In genomic region chr17:35584330-35584937, GRCm38 (mm10) we compare ENCODE assay signal across 8 mouse cellular contexts. TPM values are rescaled to one million over a fixed set of nuclear protein-coding genes. Genes with fewer than 3 reads are reported as not detected.
DNase-seq lines count a peak whose midpoint lies in the region; ATAC-seq and TF ChIP-seq lines count a peak whose summit lies in the region.

No protein-coding gene starts in this region.

- H3K27ac ChIP-seq in intestine, postnatal 0 days (ENCODE audit: low read depth, low read length), result no peak overlapping the region

- 0 out of 2 replicates have a peak, but pooled peaks cover 3% of the 10 kb centered on the region for H3K4me1 ChIP-seq in intestine, postnatal 0 days (replicated peaks; ENCODE audit: control insufficient read depth, insufficient read depth, low read length)

- H3K27me3 ChIP-seq in intestine, postnatal 0 days (replicated peaks; ENCODE audit: control insufficient read depth, insufficient read depth, low read length), result no peaks in the 10 kb centered on the region
- no peaks in the 10 kb centered on the region for H3K27me3 ChIP-seq in splenic B cell, adult 2 months (ENCODE audit: control insufficient read depth, insufficient read depth, low read length, poor library complexity, severe bottlenecking)

- no peaks in the 10 kb centered on the region for H3K9me3 ChIP-seq in intestine, postnatal 0 days (ENCODE audit: control insufficient read depth)

- 12% methylated on average over 16 of the region's 16 CpGs for WGBS in intestine, postnatal 0 days

- peak overlapping the region; percentile 54 for H3K4me2 ChIP-seq in intestine, postnatal 0 days (replicated peaks; ENCODE audit: low read depth)

- intact Hi-C loops in left cerebral cortex, postnatal 36 days (cut with DNase I), result loop anchor here (5.0 kb wide), 1 partner anchor 83 kb away; the partner anchor contains the start of gene Vars2

- no peaks in the 10 kb centered on the region for H3K36me3 ChIP-seq in intestine, postnatal 0 days (ENCODE audit: control insufficient read depth, insufficient read depth)
- no peaks in the 10 kb centered on the region for H3K36me3 ChIP-seq in splenic B cell, adult 2 months (ENCODE audit: control insufficient read depth, insufficient read depth, low read length, poor library complexity, severe bottlenecking)

- peak; percentile 91 for DNase-seq in 3T3-L1 (ENCODE audit: low read depth, low spot score)
- DNase-seq in adrenal gland, postnatal 10 days, result peak; percentile 86
- peak; percentile 74 for DNase-seq in embryo, embryonic 9.5 days (ENCODE audit: extremely low spot score)
- peak; percentile 75 to 81 for DNase-seq in left cerebral cortex, postnatal 36 days (ENCODE audit: low spot score in 2 of 2)
- DNase-seq in monocyte, adult 2 months (ENCODE audit: low read depth in 1 of 2, low spot score in 2 of 2), result peak; percentile 26 to 63
- peak; percentile 77 for DNase-seq in splenic B cell, adult 2 months (ENCODE audit: low read depth, low spot score)

- H3K4me3 ChIP-seq in intestine, postnatal 0 days (ENCODE audit: low read depth, low read length), result no peak overlapping the region

- H3K9ac ChIP-seq in intestine, postnatal 0 days (ENCODE audit: low read depth, low read length), result no peak overlapping the region

- peak; percentile 96 for TF ChIP-seq CTCF in intestine, postnatal 0 days (IDR thresholded peaks at IDR 0.05; ENCODE audit: low read depth)

- ATAC-seq in granulocyte monocyte progenitor cell, adult 5-6 weeks (replicated peaks; ENCODE audit: poor library complexity, severe bottlenecking), result peak; percentile 58
- ATAC-seq in intestine, postnatal 0 days, result peak; percentile 65; the same call in 1 of the 2 replicates

RNA-seq across cellular contexts. Expression of gene Sfta2, which starts 16.9 kb away (rescaled TPM):
- total RNA-seq in adrenal gland, postnatal 10 days (2021), result not detected
- not detected in 2 replicates for total RNA-seq in granulocyte monocyte progenitor cell, adult 5-6 weeks (2014; fragmentation: Nextera tagmentation)
- total RNA-seq in granulocyte monocyte progenitor cell, adult 5-6 weeks (2017), result not detected in 2 replicates
- 0.99 and 1.0 TPM in 2 replicates for polyA plus RNA-seq in intestine, postnatal 0 days (2015; fragmentation: Nextera tagmentation; extraction: Ambion mirVana)
- not detected for total RNA-seq in left cerebral cortex, postnatal 36 days (2021)

RNA-seq across cellular contexts. Expression of gene 2300002M23Rik, which starts 17.2 kb away (rescaled TPM):
- not detected for total RNA-seq in adrenal gland, postnatal 10 days (2021)
- total RNA-seq in granulocyte monocyte progenitor cell, adult 5-6 weeks (2014; fragmentation: Nextera tagmentation), result not detected in 2 replicates
- not detected in 2 replicates for total RNA-seq in granulocyte monocyte progenitor cell, adult 5-6 weeks (2017)
- not detected in 2 replicates for polyA plus RNA-seq in intestine, postnatal 0 days (2015; fragmentation: Nextera tagmentation; extraction: Ambion mirVana)
- total RNA-seq in left cerebral cortex, postnatal 36 days (2021), result not detected

RNA-seq across cellular contexts. Expression of gene Cdsn, which starts 32.5 kb away (rescaled TPM):
- total RNA-seq in adrenal gland, postnatal 10 days (2021), result under 1 TPM; 0.24 to 0.30 TPM
- total RNA-seq in granulocyte monocyte progenitor cell, adult 5-6 weeks (2014; fragmentation: Nextera tagmentation), result not detected in 2 replicates
- not detected in 2 replicates for total RNA-seq in granulocyte monocyte progenitor cell, adult 5-6 weeks (2017)
- polyA plus RNA-seq in intestine, postnatal 0 days (2015; fragmentation: Nextera tagmentation; extraction: Ambion mirVana), result 0.22 and 0.40 TPM in 2 replicates
- 1 to 10 TPM; 1.4 to 1.6 TPM for total RNA-seq in left cerebral cortex, postnatal 36 days (2021)

RNA-seq across cellular contexts. Expression of gene Gm9573, which starts 42.0 kb away (rescaled TPM):
- total RNA-seq in adrenal gland, postnatal 10 days (2021), result not detected
- total RNA-seq in granulocyte monocyte progenitor cell, adult 5-6 weeks (2014; fragmentation: Nextera tagmentation), result not detected in 2 replicates
- not detected in 2 replicates for total RNA-seq in granulocyte monocyte progenitor cell, adult 5-6 weeks (2017)
- not detected in 2 replicates for polyA plus RNA-seq in intestine, postnatal 0 days (2015; fragmentation: Nextera tagmentation; extraction: Ambion mirVana)
- total RNA-seq in left cerebral cortex, postnatal 36 days (2021), result not detected

RNA-seq across cellular contexts. Expression of gene Psors1c2, which starts 51.4 kb away (rescaled TPM):
- not detected for total RNA-seq in adrenal gland, postnatal 10 days (2021)
- not detected in 2 replicates for total RNA-seq in granulocyte monocyte progenitor cell, adult 5-6 weeks (2014; fragmentation: Nextera tagmentation)
- not detected in 2 replicates for total RNA-seq in granulocyte monocyte progenitor cell, adult 5-6 weeks (2017)
- polyA plus RNA-seq in intestine, postnatal 0 days (2015; fragmentation: Nextera tagmentation; extraction: Ambion mirVana), result not detected in 2 replicates
- 1 to 10 TPM in 1 of 2 experiments, under 1 TPM in 1; 0.79 to 2.5 TPM for total RNA-seq in left cerebral cortex, postnatal 36 days (2021)
